Mouse (Mus musculus) CD4-positive helper T cell, adult 2 months (primary cell): ENCODE results near the gene G3bp2.

Source experiments
- DNase-seq: peaks from one replicate; pipeline ENCODE4 v3.0.0-alpha.2; 2012; ENCODE audit warnings: low read depth, missing footprints, low spot score

The G3bp2 gene

GRCm38 (mm10) chr5:92101601-92102000 is 18.1 kb upstream of the G3bp2 start:
- DNase-seq, result no peak

DNA sequence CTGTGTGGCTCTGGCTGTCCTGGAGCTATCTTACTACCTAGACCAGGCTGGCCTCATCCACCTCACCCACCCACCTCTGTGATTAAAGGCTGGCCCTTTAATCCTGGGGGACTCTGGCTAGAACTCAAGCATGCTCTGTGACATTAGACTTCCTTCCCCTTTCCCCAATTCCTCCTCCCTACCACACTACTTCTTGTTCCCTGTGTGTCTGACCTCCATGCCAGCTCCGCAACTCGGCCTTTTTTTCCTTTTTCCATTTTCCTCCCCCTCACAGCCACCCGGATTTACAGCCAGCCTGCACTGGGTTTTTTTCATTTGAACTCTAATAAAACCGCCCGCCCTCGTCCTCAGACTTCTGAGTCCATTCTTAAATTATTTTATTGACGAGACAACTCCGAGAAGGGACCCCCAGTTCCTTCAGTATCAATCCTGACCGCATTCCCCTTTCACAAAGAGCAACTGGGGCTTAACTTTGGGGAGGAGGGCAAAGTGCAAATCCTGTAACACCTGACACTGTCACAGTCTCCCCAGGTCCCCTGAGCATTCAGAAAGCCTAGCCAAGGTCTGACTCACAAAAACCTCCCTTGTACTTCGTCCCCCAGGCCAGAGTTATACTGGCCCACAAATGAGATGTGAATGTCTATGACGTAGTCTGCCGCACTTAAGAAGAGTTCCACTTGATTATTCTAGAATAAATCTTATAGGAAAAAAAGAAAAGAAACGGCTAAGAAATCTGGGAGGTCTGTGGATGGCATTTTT is 15.0 kb upstream of the G3bp2 start:
- no peak for DNase-seq

- no peak for DNase-seq
Observed at GRCm38 (mm10) chr5:92097779-92098178, 14.3 kb upstream of the G3bp2 start.

DNA sequence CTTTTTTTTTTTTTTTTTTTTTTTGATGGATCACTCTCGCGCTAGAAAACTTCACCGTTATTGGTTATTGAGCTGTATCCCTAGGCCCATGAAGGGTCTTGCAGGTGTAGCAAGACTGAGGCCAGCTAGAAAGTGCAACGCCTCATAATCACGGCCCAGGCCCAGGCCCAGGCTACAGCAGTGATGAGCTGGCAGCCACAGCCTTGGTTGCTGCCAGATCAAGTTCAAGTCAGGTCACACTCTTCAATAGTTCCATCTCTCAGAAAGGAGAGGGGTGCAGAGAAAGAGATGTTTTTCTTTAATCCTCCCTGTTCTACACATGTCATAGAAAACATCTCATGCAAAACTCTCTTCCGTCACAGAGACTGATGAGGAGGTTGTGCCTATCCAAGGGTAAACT is 13.3 kb upstream of the G3bp2 start:
- DNase-seq, result no peak

DNA sequence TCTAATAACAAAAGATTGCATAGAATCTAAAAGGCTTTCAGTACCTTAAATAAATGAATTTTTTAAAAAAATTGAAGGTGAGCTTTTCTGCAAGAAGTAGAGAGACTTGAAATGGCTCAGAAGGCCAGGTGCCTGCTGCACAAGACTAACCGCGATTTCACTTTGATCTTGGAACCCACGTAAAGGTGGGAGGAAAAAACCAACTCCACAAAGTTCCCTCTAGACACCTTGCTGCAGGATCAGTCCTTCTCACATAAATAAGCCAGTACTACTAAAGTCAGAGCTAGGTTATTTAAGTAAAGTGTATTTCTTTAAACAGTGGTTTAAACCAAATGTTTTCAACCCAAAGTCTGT is 10.5 kb upstream of the G3bp2 start:
- peak; percentile 73 for DNase-seq

GRCm38 (mm10) chr5:92093263-92094061 is 9.9 kb upstream of the G3bp2 start:
- DNase-seq, result peak; percentile 54

GRCm38 (mm10) chr5:92087469-92087868 is 4.0 kb upstream of the G3bp2 start:
- no peak for DNase-seq

GRCm38 (mm10) chr5:92085821-92086550 is 2.5 kb upstream of the G3bp2 start:
- DNase-seq, result no peak

- DNase-seq, result no peak
Observed at GRCm38 (mm10) chr5:92085246-92085645, 1.7 kb upstream of the G3bp2 start.

GRCm38 (mm10) chr5:92082821-92083401 is 608 bp downstream of the G3bp2 start:
- DNase-seq, result peak; percentile 79

GRCm38 (mm10) chr5:92081326-92081725 is 2.2 kb downstream of the G3bp2 start:
- DNase-seq, result no peak

DNA sequence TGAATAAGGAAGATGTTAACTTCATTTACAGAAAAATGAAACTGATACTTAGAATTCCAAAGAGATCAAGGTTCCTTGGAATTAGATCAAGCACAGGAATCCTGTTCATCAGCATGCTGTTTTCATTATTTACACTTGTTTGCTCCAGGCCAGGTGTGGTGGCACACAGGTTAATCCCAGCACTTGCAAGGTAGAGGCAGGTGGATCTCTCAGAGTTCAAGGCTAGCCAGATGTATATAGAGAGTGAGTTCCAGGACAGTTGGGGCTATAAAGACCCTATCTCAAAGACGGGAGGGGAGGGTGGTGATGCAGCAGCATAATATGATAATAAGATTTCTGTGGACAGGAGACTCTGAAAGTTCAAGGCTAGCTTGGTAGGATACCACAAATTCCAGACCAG is 3.1 kb downstream of the G3bp2 start:
- no peak for DNase-seq

- DNase-seq, result no peak
Observed at GRCm38 (mm10) chr5:92079304-92079703, 4.2 kb downstream of the G3bp2 start.

DNA sequence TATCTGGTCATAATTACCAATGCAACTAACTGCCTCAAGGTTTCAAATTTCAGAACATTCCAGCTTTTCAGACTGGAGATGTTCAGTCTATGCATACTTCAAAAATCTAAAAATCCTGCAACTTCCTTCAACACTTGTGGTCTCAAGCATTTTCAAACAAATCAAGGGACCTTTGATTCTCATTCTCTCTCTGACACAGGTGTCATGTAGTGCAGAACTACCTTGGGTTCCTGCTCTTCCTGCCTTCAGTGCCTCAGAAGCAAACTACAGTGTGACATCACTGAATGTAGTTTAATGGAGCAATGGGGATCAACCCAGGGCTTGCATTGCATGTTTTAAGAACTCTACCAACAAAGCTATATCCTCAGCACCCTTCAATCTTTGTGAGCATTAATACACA is 4.8 kb downstream of the G3bp2 start:
- peak; percentile 44 for DNase-seq

DNA sequence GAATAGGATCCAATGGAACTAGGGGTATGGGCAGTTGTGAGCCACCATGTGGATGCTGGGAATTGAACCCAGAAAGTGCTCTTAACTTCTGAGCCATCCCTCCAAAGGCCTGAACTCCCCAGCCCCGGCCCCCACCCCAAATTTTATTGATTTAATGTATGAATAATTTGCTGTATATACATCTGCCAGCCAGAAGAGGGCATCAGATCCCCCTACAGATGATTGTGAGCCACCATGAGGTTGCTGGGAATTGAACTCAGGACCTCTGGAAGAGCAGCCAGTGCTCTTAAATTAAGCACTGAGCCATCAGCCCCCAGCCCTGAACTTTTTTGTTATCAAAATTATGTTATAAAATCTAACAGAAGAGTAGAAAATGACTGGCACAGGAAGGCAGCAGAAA is 7.2 kb downstream of the G3bp2 start:
- DNase-seq, result peak; percentile 32

GRCm38 (mm10) chr5:92074061-92074460 is 9.5 kb downstream of the G3bp2 start:
- DNase-seq, result no peak

GRCm38 (mm10) chr5:92063192-92063591 is 20.3 kb downstream of the G3bp2 start:
- DNase-seq, result no peak

- no peak for DNase-seq
Observed at GRCm38 (mm10) chr5:92052866-92053265, 30.7 kb downstream of the G3bp2 start.

- DNase-seq, result no peak
Observed at GRCm38 (mm10) chr5:92050419-92050818, 33.1 kb downstream of the G3bp2 start.

DNA sequence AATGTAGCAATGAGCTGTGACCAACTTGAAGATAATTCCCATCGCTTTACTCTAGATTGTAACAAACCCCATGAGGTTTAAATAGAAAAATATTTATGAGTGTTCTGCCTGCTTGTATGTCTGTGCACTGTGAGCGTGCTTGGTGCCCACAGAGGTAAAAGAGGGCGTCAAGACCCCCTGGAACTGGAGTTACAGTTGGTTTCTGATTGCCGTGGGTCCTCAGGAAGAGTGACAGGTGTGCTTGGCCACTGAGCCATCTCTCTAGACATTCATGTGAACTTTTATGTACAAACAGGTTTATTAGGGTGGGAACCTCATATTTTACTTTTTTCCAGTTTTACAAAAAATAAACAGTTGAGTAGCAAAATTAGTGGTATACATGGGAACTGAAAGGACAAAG is 39.7 kb downstream of the G3bp2 start, which contains the start of gene Cdkl2:
Gene Cdkl2 (minus strand): TSS at position 101 of the 400 bp plus-strand sequence.
- DNase-seq, result no peak

GRCm38 (mm10) chr5:92042377-92043348 is 40.9 kb downstream of the G3bp2 start:
- peak; percentile 96 for DNase-seq
